Mouse (Mus musculus) erythroid progenitor cell, adult 5-6 weeks (primary cell): ENCODE results near the gene Dnmt3a. TPM values are rescaled to one million over a fixed set of nuclear protein-coding genes. Genes with fewer than 3 reads are reported as not detected.

Experiments
- ATAC-seq: replicated peaks from 2 replicates; pipeline ENCODE4 v1.8.0; 2016; ENCODE audit warnings: moderate number of reproducible peaks, mild to moderate bottlenecking, moderate TSS enrichment, inconsistent platforms; ENCODE audit not compliant: poor library complexity, low FRiP score, severe bottlenecking
- total RNA-seq, 2 experiments: library from RNA; stranded (forward) in 1 of 2; stranded (reverse) in 1 of 2; fragments of 150-400 nt in 1 of 2; fragments of 186-747, 209-891 nt in 1 of 2; gene quantifications; 2 replicates each; pipeline versions ENCODE4 v1.2.3 to v1.2.4; 2015 to 2017; ENCODE audit warnings: low replicate concordance in 2 of 2

The Dnmt3a gene
- total RNA-seq, 2 experiments from 2014 or later, result 0.83 to 1.3 TPM

GRCm38 (mm10) chr12:3956351-3956750 lies 150.5 kb downstream of the Dnmt3a start:
- no peak for ATAC-seq

GRCm38 (mm10) chr12:3959791-3960543 lies 154.2 kb downstream of the Dnmt3a start:
- ATAC-seq, result no peak

- no peak for ATAC-seq
Measured at GRCm38 (mm10) chr12:3960553-3960952, 154.7 kb downstream of the Dnmt3a start.

Other genes with a start within 250 kb of the Dnmt3a start
- 56.2 and 72.1 TPM in 2 replicates for gene Dtnb, start 233.6 kb upstream of the Dnmt3a start, total RNA-seq (2015; ENCODE audit: low replicate concordance)
- 54.9 and 101 TPM in 2 replicates for gene Dtnb, start 233.6 kb upstream of the Dnmt3a start, total RNA-seq (2017; ENCODE audit: low replicate concordance)
- gene Pomc, start 148.9 kb downstream of the Dnmt3a start, total RNA-seq (2015; ENCODE audit: low replicate concordance), result 4.2 TPM in 1 of 2 replicates, not detected in the other
- gene Pomc, start 148.9 kb downstream of the Dnmt3a start, total RNA-seq (2017; ENCODE audit: low replicate concordance), result not detected in 2 replicates
- gene Efr3b, start 232.9 kb downstream of the Dnmt3a start, total RNA-seq (2015; ENCODE audit: low replicate concordance), result not detected in 2 replicates
- gene Efr3b, start 232.9 kb downstream of the Dnmt3a start, total RNA-seq (2017; ENCODE audit: low replicate concordance), result not detected in 2 replicates